Mouse (Mus musculus) brain, adult 2 months (tissue): ENCODE measurements around the gene Gab1.

Experiments
- DNase-seq: peaks from one replicate; pipeline ENCODE4 v3.0.0; 2011; ENCODE audit warnings: low read depth, low spot score

The Gab1 gene

DNA sequence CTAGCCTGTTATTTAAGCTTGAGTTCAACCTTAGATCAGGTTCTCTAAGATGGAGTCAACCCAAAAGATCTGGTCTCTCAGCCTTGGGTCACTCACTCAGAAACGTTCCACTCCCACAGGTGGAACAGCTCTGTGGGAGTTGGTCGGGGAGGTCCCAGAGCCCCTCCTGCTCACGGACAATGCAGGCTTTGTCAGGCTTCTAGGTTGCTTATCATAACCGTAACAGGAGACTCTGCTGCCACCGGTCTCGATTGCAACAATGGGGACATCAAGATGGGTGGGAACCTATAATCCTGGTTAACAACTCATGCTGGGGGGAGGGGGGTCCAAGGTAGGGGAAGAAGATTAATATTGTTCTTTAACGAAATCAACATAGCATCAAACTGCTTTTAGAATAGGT lies 127.9 kb downstream of the Gab1 start:
- no peak for DNase-seq

GRCm38 (mm10) chr8:80749091-80749490 lies 131.2 kb downstream of the Gab1 start:
- no peak for DNase-seq

DNA sequence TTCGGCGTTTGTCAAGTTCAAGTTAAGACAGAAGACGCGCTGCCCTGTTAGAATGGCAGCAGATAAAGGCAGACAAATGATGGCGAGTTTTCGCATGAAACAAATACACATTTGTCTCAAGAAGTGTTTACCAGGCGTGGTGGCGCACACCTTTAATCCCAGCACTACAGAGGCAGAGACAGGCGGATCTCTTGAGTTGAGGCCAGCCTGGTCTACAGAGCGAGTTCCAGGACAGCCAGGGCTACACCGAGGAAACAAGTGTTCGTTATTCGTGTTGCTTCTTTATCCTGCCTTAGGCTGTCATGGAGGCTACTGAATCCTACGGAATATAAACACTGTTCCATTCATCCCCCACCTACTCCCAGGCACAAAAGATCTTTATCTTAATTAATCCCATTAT lies 140.4 kb downstream of the Gab1 start:
- no peak for DNase-seq

DNA sequence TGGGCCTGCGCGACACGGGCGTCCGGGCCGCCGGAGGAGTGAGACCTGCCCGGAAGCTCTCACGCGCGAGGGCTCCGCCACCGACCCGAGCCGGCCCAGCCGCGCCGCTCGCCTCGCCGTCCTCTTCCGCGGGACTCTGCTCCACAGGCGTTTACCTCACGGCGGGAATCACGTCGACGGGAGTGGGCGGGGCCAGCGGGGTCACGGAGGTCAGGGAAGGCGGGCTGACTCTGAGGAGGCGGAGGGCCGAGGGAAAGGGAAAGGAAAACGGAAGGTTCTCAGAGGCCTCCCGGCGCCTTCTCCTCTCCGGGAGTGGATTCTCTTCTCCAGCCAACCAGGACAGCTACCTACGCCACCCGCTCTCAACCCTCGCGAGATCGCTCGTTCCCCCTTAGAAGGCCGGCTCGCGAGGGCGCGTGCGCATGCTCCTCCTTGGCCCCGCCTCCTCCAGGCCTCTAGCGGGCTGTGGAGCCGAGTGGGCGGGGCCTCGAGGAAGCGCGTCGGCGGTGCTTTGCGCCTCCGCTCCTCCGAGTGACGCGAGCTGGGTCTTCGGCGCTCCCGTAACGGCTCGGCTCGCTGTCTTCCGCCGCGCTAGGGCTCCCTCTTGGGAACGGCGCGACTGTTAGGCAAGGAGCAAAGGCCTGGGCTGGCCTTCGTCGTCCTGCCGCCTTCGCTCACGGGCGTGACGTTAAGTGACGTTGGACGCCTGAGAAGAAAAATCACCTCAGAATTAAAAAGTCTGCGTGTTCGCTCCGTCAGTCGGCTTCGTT lies 141.0 kb downstream of the Gab1 start, which contains the start of gene Smarca5:
Gene Smarca5 (minus strand): TSS at position 343 of the 770 bp plus-strand sequence.
- peak; percentile 97 for DNase-seq

DNA sequence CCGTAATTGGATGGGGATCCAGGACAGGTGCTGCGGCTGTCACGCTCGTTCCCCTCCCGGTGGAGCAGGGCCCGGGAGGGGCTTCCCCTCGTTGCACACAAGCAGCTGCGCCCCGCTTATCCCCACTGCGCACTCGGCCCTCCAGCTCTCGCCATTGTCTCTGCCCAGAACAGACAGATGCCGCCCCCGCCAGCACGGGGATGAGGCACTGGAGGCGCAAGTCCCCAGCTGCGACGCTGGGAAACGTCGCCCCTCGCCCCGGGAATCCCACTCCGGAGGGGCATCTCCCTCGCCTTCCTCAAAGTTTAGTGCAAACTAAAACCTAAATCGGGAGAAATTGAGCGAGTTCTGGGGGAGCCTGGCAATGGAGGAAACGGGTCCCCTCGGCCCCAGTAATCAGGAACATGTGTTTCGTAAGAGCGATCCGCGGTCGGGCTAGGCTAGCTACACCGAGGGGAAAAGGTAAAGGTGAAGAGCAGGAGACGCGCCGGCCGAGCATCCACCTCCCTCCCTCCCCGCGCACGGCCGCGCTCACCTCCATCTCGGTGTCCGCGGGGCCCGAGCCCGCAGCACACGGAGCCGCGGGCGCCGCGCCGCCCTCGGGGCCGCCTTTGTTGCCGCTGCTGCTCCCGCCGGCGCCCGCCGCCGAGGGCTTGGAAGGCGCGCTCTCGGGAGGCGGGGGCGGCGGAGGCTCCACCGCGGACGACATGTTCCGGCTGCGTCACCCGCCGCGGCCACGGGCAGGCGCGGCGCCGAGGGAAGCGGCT lies 141.7 kb downstream of the Gab1 start:
- peak; percentile 74 for DNase-seq

- DNase-seq = no peak
These were observed 142.3 kb downstream of the Gab1 start for GRCm38 (mm10) chr8:80738046-80738387.

DNA sequence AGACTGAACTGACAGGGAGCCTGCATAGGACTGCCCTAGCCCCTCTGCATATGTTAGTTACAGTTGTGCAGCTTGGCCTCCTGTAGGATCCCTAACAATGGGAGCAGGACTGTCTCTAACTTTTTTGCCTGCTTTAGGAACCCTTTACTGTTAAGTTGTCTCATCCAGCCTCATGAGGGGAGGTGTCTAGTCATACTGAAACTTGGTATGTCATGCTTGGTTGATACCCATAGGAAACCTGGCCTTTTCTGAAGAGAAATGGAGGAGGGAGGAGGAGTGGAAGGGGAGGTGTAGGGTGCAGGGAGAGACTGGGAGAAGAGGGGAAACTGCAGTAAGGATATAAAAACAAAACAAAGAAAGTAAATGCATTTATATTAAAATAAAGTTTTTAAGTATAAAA lies 148.0 kb downstream of the Gab1 start:
- no peak for DNase-seq

DNA sequence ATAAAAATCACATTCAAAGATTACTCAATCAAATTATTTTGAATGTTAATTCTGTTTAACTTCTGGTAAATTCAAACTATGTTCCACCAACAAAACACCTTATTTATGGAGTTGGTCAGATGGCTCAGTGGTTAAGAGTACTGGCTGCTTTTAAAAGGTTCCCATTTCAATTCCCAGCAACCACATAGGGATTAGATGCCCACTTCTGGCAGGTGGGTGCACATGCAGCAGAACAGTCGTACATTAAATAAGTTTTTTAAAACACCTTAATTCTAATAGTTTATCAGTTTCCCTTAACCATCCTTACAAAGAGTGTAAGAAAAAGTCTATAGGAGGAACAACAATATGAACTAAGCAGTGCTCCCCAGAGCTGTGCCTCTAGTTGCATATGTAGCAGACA lies 165.9 kb downstream of the Gab1 start:
- DNase-seq = no peak
